Mouse (Mus musculus) adrenal gland, postnatal 4 days (tissue): ENCODE results near the gene Oard1. TPM values are rescaled to one million over a fixed set of nuclear protein-coding genes. Genes with fewer than 3 reads are reported as not detected.

ENCODE experiments used
- DNase-seq, 2 experiments: peaks; one replicate each; pipeline ENCODE4 v3.0.0; 2021 to 2022; ENCODE audit warnings: low spot score in 2 of 2, mixed read lengths in 2 of 2
- total RNA-seq, 2 experiments: library from RNA; stranded (reverse); gene quantifications; 2 replicates each; pipeline ENCODE4 v1.2.3; 2021

Gene Oard1
- total RNA-seq, 2 experiments from 2014 or later = 25.6 to 26.9 TPM

DNA sequence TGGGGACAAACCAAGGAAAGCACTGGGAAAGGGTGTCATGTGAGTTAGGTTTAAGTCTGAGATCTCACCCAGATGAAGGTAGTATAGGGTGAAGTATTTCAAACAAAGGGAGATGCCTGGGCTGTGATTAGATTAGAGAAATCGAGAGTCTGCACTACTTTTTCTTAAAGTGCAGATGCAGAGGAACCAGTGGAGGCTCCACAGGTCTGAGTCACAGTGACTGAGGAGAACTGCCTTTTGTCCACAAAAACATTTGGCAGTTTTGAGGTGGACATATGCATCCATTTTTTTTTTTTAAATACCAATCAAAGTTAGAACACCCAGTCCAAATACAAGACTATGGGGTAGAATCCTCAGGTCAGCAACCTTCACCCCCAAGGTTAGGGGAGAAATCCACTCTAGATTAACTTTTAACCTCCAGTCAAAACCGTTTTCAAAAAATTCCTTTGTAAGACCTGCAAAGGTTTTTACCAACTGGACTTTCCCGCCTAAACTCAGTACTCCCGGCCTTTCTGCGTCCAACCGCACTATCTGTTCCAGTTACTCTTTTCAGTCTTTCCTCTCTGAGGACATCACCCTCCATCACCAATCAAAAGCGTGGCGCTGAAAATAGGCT lies 1.8 kb upstream of the Oard1 start:
- DNase-seq = no peak

GRCm38 (mm10) chr17:48408526-48409291 lies 1.1 kb upstream of the Oard1 start:
- peak; percentile 50 to 58 for DNase-seq

DNA sequence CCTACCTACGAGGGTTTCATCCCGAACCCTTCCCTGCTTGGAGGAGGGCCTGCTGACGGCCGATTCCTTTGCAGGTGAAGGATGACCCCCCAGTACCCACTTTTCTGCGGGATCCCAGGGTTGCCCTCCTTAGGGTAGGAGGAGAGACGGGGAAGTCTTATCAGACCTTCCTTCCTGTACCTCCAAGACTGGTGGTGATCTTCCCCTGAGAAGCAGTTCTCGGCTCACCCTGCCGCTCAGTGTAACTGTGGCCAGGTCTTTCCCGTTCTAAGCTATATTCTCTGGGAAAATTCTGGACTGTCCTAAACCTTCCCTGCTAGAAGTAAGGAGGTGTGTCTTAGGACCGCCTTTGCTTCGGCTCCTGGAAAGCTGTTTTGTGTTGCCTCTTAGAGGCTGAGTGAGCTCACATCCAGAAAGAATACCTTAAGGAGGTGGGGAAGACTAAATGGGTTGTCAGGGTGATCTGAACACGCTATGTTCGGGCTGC lies 528 bp downstream of the Oard1 start:
- no peak for DNase-seq

DNA sequence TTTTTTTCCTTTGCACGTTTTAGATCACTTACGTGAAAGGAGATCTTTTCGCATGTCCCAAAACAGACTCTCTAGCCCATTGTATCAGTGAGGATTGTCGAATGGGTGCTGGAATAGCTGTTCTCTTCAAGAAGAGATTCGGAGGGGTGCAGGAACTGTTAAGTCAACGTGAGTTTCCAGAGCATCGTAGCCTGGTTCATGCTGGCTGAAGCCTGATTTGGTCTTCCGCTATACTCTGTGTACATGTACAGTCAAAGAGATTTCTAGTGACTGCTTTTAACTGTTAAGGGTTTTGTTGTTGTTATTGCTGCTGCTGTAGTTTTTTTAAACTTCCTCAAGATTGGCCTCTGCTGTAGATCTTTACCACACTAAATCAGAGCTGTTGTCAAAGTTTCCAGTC lies 1.4 kb downstream of the Oard1 start:
- no peak for DNase-seq

DNA sequence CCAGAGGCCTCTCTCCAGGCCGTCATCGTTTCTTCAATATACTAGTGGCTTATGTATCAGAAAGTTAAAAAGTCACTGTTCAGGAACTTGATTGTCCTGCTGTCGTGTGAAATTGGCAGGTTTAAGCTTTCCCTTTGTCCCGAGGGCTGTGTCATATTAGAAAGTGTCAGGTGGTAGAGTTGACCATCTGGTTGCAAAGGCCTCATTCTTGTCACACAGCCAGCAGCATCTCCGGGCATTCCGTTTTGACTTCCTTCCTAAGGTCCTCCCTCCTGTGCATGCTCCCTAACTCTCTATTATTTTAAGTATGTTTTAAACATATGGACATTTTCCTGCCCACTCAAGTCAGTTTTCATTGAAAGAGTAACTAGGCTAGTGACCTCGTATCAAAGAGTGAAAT lies 6.2 kb downstream of the Oard1 start:
- DNase-seq = no peak

DNA sequence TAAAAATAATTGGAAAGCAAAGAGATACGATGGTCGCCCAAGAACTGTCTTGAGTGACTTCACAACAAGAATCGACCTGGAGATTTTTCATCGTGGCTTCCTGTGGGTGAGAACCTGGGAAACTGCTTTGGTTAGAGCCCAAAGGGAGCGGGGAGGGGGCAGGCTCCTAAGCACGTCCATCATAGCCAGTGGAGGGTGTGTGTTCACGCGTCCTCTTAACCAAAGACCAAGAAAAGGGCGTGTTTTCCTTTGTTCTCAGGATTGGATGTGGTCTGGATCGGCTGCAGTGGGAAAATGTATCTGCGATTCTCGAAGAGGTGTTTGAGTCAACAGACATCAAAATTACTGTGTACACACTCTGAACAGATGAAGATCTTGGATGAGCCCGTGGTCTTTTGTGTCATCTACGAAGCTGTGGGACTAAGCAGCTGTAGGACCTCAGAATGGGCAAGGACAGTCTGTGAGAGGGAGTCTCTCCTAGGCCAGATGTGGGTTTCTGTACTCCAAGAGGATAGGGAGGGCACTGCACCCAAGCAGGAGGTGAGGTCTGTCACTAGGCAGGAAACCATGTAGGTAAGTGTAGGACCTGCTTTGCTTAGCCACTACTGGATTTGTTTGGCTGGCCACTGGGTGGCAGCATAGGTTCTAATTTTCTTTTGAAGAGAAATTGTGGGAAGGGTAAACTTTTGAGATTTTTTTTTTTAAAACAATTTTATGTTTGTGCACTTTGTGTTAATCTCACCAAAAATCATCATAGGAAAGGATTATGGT lies 6.8 kb downstream of the Oard1 start:
- no peak for DNase-seq

- no peak for DNase-seq
Measured at GRCm38 (mm10) chr17:48417521-48417920, 7.7 kb downstream of the Oard1 start.

GRCm38 (mm10) chr17:48418174-48418573 lies 8.4 kb downstream of the Oard1 start:
- DNase-seq = no peak

- DNase-seq = no peak
Measured at GRCm38 (mm10) chr17:48418781-48419180, 9.0 kb downstream of the Oard1 start.

GRCm38 (mm10) chr17:48419571-48419970 lies 9.8 kb downstream of the Oard1 start:
- no peak for DNase-seq

DNA sequence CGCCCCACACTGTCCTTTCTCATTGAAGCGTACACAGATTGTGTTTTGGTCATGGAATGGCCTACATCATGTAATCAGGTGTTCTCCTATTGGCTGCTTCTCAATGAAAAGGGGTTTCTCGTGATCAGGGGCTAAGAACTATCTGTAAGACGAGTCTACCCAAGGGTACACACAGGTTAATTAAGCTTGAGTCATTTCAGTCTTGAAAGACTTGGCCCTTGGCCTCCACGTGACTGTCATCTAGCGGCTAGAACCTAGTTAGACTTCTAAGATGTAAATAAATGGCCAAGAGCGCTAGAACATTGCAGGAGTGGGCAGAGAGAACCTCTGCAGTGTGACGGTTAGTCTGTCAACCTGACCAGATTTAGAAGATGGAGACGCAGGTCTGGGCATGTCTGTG lies 14.4 kb downstream of the Oard1 start:
- no peak for DNase-seq

DNA sequence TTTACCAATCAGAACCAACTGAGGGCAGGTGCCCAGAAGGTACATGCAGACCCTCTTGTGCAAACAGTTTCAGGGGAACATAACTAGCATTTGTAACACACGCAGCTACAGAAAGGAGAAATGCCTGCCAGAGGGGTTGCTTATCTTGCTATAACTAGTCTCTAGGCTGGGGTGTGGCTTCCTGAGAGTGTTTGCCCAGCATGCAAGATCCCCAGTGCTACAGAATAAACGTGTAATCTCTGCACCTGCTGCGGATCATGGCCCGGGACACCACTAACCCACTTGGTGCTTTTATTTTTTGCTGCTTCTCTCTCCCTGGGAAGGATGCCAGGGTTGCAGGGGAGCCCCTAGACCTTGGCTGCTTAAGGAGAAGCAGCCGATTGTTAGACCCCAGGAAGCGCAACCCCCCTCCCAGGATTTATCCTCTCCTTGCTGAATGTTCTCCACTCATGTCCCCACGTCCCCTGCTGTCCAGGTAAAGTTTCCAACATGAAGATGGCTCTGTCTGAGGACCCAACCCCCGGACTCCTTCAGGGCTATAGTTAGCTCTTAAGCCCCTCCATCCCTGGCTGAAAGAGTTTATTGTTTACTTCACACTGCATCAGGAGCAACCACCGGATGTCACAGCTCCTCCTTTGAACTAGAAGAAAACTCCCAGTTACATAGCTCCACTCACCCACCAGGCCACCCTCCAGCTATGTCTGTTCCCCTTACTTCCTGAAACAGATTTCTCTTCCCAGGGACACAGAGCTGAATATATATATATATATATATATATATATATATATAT lies 16.2 kb downstream of the Oard1 start:
- DNase-seq = no peak

DNA sequence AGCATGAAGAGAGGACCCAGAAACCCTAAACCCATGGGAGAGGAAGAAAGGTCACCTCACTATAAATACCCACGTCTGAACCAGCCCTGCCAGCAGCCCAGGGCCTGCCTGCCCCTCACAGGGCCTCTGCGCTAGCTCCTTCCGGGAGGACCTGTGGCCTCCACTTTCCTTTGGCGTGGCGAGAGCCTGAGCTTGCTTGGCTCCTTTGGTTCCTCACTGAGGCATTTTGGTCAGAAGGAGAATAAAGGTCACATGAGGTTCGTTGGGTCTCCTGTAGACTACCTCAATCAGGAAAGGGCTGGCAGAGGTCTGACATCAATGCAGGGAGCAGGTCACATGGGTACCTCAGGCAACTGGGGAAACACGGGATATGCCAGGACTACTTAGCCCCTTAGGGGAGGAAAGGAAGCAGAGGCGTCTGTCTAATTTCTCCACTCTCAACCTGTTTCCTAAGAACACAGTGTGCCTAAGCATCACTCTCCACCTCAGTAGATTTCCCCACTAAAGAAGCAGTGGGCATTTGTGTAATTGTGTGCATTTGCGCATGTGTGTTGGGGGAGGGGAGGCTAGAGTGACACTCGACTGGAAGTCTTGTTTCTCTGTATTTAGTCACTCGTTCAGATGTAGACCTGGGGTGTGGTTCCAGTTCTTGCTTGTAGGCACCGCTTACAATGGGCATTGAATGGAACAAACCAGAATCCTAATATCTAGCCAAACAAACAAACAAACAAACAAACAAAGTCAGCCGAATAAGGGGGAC lies 17.4 kb downstream of the Oard1 start:
- DNase-seq = no peak

GRCm38 (mm10) chr17:48427852-48428530 lies 18.2 kb downstream of the Oard1 start:
- no peak for DNase-seq

DNA sequence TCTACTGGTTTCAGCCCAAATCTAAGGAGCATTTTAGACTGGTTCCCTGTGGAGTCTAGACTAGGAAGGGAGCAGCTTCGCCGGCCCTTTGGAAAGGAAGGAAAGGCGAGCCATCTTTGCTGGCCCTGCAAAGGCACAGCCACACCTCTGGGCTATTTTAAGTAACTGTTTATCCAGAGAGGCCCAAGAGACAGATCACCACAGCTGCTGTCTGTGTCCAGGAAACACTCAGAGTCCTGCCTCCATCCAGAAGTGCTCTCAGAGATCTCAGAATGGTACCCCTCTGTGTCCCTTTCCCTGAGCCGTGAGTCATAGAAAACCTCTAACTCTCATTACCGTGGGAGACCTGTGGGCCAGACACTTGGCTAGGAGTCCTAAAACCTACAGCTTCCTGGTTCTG lies 20.6 kb downstream of the Oard1 start:
- no peak for DNase-seq

DNA sequence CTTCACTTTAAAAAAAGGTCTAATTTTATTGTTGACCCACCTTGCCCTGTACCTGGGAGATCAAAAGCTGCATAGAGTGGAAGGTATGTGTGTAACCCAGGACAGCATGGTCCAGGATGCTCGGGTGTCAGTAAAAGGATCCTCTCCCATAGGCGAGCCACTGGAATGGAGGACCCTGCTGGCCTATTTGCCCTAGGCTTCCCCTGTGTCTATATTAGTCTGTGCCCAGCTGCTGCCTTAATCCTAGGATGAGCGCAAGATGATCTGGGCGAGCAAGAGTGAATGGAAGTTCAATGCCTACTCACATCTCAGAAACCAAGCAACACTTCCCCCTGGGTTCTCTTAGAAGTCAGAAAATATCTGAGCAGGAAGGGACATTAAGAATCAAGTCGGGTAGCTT lies 21.2 kb downstream of the Oard1 start:
- DNase-seq = no peak

- no peak for DNase-seq
Measured at GRCm38 (mm10) chr17:48432158-48432980, 22.6 kb downstream of the Oard1 start, which contains the start of gene Apobec2. Apobec2 (minus strand) TSS chr17:48432930.

- no peak for DNase-seq
Measured at GRCm38 (mm10) chr17:48433006-48433655, 23.3 kb downstream of the Oard1 start.
